Mouse (Mus musculus) urinary bladder, postnatal 36 days (tissue): ENCODE data around the gene Afp.
A peak's percentile ranks its signal among the peaks of the same experiment; 100 is the strongest.

Experiments
- DNase-seq, 2 experiments: peaks; one replicate each; pipeline ENCODE4 v3.0.0; 2022; ENCODE audit warnings: low spot score in 2 of 2, mixed read lengths in 1 of 2

The Afp gene

DNA sequence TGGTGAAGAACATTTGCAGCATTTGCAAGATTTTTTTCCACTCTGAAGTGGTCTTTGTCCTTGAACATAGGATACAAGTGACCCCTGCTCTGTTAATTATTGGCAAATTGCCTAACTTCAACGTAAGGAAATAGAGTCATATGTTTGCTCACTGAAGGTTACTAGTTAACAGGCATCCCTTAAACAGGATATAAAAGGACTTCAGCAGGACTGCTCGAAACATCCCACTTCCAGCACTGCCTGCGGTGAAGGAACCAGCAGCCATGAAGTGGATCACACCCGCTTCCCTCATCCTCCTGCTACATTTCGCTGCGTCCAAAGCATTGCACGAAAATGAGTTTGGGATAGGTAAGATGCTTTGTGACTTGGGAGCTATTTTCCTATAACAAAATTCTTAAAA lies at the start of gene Afp:
Gene Afp (plus strand): TSS at position 220 of the 400 bp plus-strand sequence.
- no peak for DNase-seq

- DNase-seq = no peak
These were observed 43.0 kb upstream of the Afp start for GRCm38 (mm10) chr5:90447577-90447976.

DNA sequence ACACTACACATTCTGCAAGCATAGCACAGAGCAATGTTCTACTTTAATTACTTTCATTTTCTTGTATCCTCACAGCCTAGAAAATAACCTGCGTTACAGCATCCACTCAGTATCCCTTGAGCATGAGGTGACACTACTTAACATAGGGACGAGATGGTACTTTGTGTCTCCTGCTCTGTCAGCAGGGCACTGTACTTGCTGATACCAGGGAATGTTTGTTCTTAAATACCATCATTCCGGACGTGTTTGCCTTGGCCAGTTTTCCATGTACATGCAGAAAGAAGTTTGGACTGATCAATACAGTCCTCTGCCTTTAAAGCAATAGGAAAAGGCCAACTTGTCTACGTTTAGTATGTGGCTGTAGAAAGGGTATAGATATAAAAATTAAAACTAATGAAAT lies 40.6 kb upstream of the Afp start:
- DNase-seq = no peak

- no peak for DNase-seq
These were observed 37.8 kb upstream of the Afp start for GRCm38 (mm10) chr5:90452711-90453110.

- DNase-seq = no peak
These were observed 33.3 kb upstream of the Afp start for GRCm38 (mm10) chr5:90457241-90457640.

- no peak for DNase-seq
These were observed 31.8 kb upstream of the Afp start for GRCm38 (mm10) chr5:90458727-90459126.

- no peak for DNase-seq
These were observed 29.9 kb upstream of the Afp start, which contains the start of gene Alb for GRCm38 (mm10) chr5:90460619-90461018. TSS of gene Alb (plus strand) at chr5:90460897.

DNA sequence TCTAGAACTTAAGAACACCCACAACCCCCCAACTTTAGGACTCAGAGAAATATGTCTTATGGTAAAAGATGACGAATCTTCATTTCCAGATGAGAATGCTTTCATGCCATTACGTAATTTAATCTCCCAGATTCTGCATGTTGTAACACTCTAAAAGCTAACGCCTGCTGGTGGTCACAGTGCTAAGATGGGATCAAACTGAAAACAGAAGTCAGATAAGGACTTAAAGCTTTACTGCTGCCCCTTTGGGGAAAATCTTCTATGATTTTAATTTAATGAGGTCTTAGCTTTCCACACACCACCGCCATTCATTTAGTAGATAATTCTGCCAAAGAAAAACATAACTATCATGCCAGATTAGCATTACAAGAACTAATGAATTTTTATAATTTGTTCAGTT lies 23.7 kb upstream of the Afp start:
- no peak for DNase-seq

GRCm38 (mm10) chr5:90467245-90467644 lies 23.3 kb upstream of the Afp start:
- peak in 1 of 2 experiments; percentile 2 for DNase-seq

DNA sequence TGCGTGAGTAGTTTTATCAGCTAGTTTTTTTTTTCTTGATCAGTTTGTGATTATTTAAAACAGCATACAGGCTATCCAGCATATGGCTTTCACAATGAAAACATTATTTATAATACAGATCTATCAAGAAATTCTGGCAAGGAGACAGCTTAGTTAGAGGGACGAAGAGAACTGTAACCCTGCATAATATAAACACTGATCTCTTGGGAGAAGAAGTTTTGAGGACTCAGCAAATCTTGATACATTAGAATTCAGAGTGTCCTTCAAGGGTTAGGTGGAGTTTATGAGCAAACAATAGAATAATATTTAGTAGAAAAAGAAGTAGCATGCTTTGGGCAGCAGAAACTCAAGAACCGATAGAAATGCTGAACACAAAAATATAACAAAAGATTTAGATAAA lies 19.7 kb upstream of the Afp start:
- no peak for DNase-seq

DNA sequence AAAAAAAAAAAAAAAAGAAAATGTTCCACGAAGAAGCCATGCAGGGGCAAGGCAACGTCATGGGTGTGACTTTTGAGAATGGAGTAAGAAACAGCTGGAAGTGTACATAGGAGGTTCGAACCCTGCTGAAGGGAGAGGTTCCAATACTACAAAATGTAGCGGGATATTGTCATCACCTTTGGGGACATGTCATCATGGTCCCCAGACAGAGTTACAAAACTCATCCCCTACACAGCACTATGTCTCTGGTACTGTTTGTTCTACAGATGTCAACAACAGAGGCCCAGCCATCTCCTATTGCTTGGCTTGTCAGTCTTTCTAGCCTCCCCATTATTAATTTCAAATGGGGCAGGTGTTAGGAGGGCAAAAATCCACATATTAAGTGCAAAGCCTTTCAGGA lies 16.6 kb upstream of the Afp start:
- DNase-seq = no peak

GRCm38 (mm10) chr5:90474369-90474768 lies 16.2 kb upstream of the Afp start:
- no peak for DNase-seq

- DNase-seq = no peak
These were observed 13.8 kb upstream of the Afp start for GRCm38 (mm10) chr5:90476741-90477140.

DNA sequence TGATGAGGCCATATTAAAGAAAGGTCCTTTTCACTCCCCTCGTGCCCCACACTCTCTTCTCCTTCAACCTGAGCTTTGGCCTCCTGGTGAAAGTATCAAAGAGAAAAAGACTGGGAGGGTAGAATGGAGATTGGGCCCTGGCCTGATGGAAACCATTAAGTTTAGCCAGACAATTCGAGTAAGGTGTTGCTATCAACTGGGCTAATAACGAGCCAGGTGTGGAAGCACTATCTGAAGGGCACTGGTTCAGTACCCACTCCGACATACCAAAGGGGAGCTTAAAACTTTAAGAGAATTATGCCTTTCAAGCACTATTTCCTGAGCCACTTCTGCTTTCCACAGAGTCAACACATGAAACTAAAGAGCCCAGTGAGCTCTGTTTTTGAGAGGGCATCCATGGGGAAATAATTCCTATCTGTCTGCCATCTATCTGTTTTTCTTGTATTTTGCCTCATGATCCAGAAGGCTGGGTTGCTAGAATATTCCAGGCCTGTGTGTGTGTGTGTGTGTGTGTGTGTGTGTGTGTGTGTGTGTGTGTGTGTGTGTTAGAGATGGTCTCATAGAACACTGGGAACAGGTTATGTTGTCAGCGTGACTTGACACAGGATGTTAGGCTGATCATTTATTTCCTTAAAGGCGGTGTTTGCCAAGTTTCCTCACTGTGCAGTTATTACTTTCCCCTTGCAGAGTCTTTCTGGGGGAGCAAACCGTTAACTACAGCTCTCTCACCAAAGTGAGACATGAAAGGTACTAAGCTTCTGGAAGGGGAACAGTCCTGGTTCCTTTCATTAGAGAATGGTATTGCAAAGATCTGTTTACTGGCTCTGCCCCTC lies 13.0 kb upstream of the Afp start:
- no peak for DNase-seq

- no peak for DNase-seq
These were observed 11.7 kb upstream of the Afp start for GRCm38 (mm10) chr5:90478886-90479285.

DNA sequence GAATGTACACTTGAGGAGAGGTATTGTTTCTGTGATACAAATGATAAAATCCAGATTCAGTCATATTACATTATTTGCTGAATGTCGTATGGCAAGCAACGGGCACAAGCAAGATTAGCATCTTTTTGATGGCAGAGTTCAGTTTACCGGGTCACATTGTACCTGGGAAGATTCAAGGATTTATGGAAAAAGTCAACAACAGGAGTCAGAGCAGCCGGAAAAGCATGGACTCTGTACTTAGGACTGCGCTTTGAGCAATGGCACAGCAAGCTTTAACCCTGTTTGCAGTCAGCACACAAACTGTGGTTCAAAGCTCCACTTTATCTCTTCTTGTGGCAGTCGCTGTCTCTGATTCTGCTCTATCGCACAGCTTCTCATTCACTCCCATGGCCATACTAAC lies 4.9 kb upstream of the Afp start:
- no peak for DNase-seq

GRCm38 (mm10) chr5:90488323-90488722 lies 2.2 kb upstream of the Afp start:
- DNase-seq = no peak

- DNase-seq = no peak
These were observed 1.9 kb downstream of the Afp start for GRCm38 (mm10) chr5:90492440-90492839.

- DNase-seq = no peak
These were observed 3.8 kb downstream of the Afp start for GRCm38 (mm10) chr5:90494308-90494707.

DNA sequence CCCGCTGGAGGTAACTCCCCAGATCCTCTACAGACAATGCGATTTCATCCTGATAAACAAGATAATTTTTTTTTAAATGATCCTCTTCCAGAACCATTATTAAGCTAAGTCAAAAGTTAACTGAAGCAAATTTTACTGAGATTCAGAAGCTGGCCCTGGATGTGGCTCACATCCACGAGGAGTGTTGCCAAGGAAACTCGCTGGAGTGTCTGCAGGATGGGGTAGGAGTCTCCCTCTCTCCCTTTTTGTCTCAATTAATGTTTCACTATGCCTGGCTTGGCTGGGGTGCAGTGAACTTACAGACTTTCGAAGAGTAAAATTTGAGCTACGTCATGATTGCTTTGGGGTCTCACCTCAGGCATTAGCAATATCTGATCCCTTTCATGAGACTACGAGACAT lies 9.0 kb downstream of the Afp start:
- no peak for DNase-seq

DNA sequence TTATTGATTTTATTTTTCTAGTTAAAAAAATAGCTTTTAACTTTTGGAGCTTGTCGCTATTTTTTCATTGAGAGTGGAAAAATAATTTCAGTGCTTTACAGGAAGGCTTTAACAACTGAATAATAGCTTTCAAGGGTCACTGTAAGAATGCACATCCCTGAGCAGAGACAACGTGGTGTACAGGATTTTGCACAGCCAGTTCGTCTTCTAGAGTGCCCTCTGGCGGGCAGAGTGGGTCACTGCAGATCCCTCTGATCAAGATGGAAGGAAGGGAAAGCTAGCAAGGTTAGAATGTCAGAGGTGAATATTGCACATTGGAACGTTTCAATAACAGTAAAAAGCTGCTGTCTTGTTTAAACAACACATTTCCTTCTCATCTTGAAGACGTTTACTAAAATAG lies 10.2 kb downstream of the Afp start:
- DNase-seq = peak; percentile 52 to 70

GRCm38 (mm10) chr5:90501752-90502151 lies 11.2 kb downstream of the Afp start:
- DNase-seq = no peak

GRCm38 (mm10) chr5:90504742-90505141 lies 14.2 kb downstream of the Afp start:
- DNase-seq = no peak

DNA sequence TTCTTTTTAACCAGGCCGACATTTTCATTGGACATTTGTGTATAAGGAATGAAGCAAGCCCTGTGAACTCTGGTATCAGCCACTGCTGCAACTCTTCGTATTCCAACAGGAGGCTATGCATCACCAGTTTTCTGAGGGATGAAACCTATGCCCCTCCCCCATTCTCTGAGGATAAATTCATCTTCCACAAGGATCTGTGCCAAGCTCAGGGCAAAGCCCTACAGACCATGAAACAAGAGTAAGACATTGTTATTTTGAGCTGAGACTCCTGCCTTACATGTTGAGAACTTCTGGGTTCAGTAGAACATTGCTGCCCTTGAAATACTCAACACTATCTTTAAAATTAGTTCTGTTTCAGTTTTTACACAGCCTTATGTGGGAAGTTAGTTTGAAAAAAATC lies 16.0 kb downstream of the Afp start:
- DNase-seq = no peak
